Mouse (Mus musculus): ENCODE measurements around the gene Erlin1. TPM values are rescaled to one million over a fixed set of nuclear protein-coding genes. Genes with fewer than 3 reads are reported as not detected.

The Erlin1 gene
- polyA plus RNA-seq, 1 experiment from 2014 or later, result 13.9 TPM

- no peaks in the 10 kb centered on the region for H3K9me3 ChIP-seq (ENCODE audit: control insufficient read depth, low read length)
- ATAC-seq (ENCODE audit: insufficient number of reproducible peaks, insufficient read depth, low FRiP score, low read depth), result no peak
- H3K27ac ChIP-seq (replicated peaks in 1 of 2; ENCODE audit: control insufficient read depth in 1 of 2, insufficient read depth in 1 of 2, low read depth in 2 of 2, low read length in 2 of 2), result no peak overlapping the region
- no peak overlapping the region for H3K9ac ChIP-seq (ENCODE audit: low read length)
- peaks cover 5 to 11% of the 10 kb centered on the region in 2 experiments for H3K4me1 ChIP-seq (ENCODE audit: control insufficient read depth in 2 of 2, insufficient read depth in 2 of 2, low read length in 2 of 2)
- WGBS, result 85% methylated on average over 1 of the region's 1 CpGs
- H3K36me3 ChIP-seq (ENCODE audit: control insufficient read depth, insufficient read depth, low read length), result peaks cover 15% of the 10 kb centered on the region
- H3K4me2 ChIP-seq (ENCODE audit: low read length), result no peak overlapping the region
- H3K27me3 ChIP-seq (ENCODE audit: control insufficient read depth, insufficient read depth, low read length), result no peaks in the 10 kb centered on the region
- no peak overlapping the region for H3K4me3 ChIP-seq (ENCODE audit: control insufficient read depth in 1 of 2, insufficient read depth in 1 of 2, low read depth in 1 of 2, low read length in 2 of 2)
Observed at GRCm38 (mm10) chr19:44104393-44104792, 34.8 kb upstream of the Erlin1 start.

- Histone ChIP-seq H3K4me3 (ENCODE audit: control insufficient read depth in 1 of 2, insufficient read depth in 1 of 2, low read depth in 1 of 2, low read length in 2 of 2) (no peak overlapping the region), H3K9ac (ENCODE audit: low read length) (no peak overlapping the region)
- 75% methylated on average over 3 of the region's 3 CpGs for WGBS
Observed at GRCm38 (mm10) chr19:44103001-44103400, 33.4 kb upstream of the Erlin1 start.

DNA sequence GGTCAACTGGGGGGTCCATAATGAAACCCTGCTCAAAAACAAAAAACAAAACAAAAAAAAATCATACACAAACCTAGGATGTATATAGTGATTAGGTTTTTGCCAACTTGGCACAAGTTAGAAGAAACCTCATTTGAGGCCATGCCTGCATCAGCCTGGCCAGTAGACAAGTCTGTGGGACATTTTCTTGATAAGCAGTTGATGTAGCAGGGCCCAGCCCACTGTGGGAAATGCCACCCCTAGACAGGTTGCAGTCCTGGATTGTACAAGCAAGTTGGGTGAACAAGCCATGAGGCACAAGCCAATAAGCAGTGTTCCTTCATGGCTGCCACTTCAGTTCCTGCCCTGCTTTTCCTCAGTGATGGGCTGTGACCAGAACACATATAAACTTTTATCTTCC, 31.3 kb upstream of the Erlin1 start:
- no peaks in the 10 kb centered on the region for H3K4me1 ChIP-seq (ENCODE audit: control insufficient read depth in 2 of 2, insufficient read depth in 2 of 2, low read length in 2 of 2)
- peaks cover 45% of the 10 kb centered on the region for H3K36me3 ChIP-seq (ENCODE audit: control insufficient read depth, insufficient read depth, low read length)
- H3K27me3 ChIP-seq (ENCODE audit: control insufficient read depth, insufficient read depth, low read length), result no peaks in the 10 kb centered on the region
- no peak for ATAC-seq (ENCODE audit: insufficient number of reproducible peaks, insufficient read depth, low FRiP score, low read depth)
- no peak overlapping the region for H3K27ac ChIP-seq (replicated peaks in 1 of 2; ENCODE audit: control insufficient read depth in 1 of 2, insufficient read depth in 1 of 2, low read depth in 2 of 2, low read length in 2 of 2)
- no peak overlapping the region for H3K9ac ChIP-seq (ENCODE audit: low read length)
- H3K4me3 ChIP-seq (ENCODE audit: control insufficient read depth in 1 of 2, insufficient read depth in 1 of 2, low read depth in 1 of 2, low read length in 2 of 2), result no peak overlapping the region
- H3K9me3 ChIP-seq (ENCODE audit: control insufficient read depth, low read length), result no peaks in the 10 kb centered on the region
- no peak overlapping the region for H3K4me2 ChIP-seq (ENCODE audit: low read length)

More at GRCm38 (mm10) chr19:44103001-44103400, 33.4 kb upstream of the Erlin1 start:
- Histone ChIP-seq H3K27me3 (ENCODE audit: control insufficient read depth, insufficient read depth, low read length) (no peaks in the 10 kb centered on the region), H3K36me3 (ENCODE audit: control insufficient read depth, insufficient read depth, low read length) (peaks cover 25% of the 10 kb centered on the region), H3K4me1 (ENCODE audit: control insufficient read depth in 2 of 2, insufficient read depth in 2 of 2, low read length in 2 of 2) (peaks cover 4 to 10% of the 10 kb centered on the region in 2 experiments), H3K27ac (replicated peaks in 1 of 2; ENCODE audit: control insufficient read depth in 1 of 2, insufficient read depth in 1 of 2, low read depth in 2 of 2, low read length in 2 of 2) (no peak overlapping the region), H3K4me2 (ENCODE audit: low read length) (no peak overlapping the region), H3K9me3 (ENCODE audit: control insufficient read depth, low read length) (no peaks in the 10 kb centered on the region)
- no peak for ATAC-seq (ENCODE audit: insufficient number of reproducible peaks, insufficient read depth, low FRiP score, low read depth)

DNA sequence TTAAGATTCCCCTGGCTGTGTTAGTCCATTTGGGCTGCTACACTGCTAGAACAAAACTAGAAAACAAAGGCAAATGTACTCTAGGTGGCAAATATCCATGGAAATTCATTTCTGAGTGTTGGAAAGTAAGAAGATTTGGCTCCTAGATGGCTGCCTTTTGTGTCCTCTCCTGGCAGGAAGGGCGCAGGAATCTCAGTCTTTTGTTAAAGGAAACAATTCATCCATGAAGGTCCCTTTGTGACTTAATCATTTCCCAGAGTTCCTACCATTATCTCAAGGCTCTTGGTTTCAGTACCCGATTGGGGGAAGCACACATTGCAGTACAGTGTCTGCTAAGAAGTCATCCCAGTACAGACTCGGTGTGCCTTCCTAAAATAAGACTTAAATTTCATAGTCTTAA, 16.7 kb upstream of the Erlin1 start:
- Histone ChIP-seq H3K4me2 (ENCODE audit: low read length) (no peak overlapping the region), H3K36me3 (ENCODE audit: control insufficient read depth, insufficient read depth, low read length) (peaks cover 77% of the 10 kb centered on the region), H3K27me3 (ENCODE audit: control insufficient read depth, insufficient read depth, low read length) (no peaks in the 10 kb centered on the region), H3K9ac (ENCODE audit: low read length) (no peak overlapping the region), H3K9me3 (ENCODE audit: control insufficient read depth, low read length) (no peaks in the 10 kb centered on the region), H3K27ac (replicated peaks in 1 of 2; ENCODE audit: control insufficient read depth in 1 of 2, insufficient read depth in 1 of 2, low read depth in 2 of 2, low read length in 2 of 2) (no peak overlapping the region), H3K4me3 (ENCODE audit: control insufficient read depth in 1 of 2, insufficient read depth in 1 of 2, low read depth in 1 of 2, low read length in 2 of 2) (no peak overlapping the region), H3K4me1 (ENCODE audit: control insufficient read depth in 2 of 2, insufficient read depth in 2 of 2, low read length in 2 of 2) (no peaks in the 10 kb centered on the region)
- WGBS, result 85% methylated on average over 3 of the region's 3 CpGs
- no peak for ATAC-seq (ENCODE audit: insufficient number of reproducible peaks, insufficient read depth, low FRiP score, low read depth)

DNA sequence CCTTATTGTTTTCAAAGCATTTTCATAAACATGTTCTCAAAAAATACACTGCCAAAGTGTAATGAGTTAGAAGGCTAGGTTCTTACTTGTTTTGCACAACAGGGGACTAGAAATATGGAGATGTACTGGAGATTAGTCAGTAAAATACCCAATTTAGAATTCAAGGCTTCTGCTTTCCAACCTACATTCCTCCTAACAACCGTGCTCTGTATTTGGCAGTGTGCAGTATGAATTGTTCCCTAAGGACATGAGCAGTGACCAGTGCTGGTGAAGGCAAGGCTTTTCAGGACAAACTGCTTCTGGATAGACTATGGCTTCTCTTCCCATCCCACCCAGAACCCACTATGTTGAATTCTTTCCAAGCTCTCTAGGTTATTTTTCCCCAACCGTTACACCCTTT, 11.3 kb upstream of the Erlin1 start:
- no peaks in the 10 kb centered on the region for H3K4me1 ChIP-seq (ENCODE audit: control insufficient read depth in 2 of 2, insufficient read depth in 2 of 2, low read length in 2 of 2)
- H3K36me3 ChIP-seq (ENCODE audit: control insufficient read depth, insufficient read depth, low read length), result peaks cover 83% of the 10 kb centered on the region
- no peaks in the 10 kb centered on the region for H3K27me3 ChIP-seq (ENCODE audit: control insufficient read depth, insufficient read depth, low read length)
- no peak overlapping the region for H3K9ac ChIP-seq (ENCODE audit: low read length)
- H3K9me3 ChIP-seq (ENCODE audit: control insufficient read depth, low read length), result no peaks in the 10 kb centered on the region
- no peak for ATAC-seq (ENCODE audit: insufficient number of reproducible peaks, insufficient read depth, low FRiP score, low read depth)
- H3K4me3 ChIP-seq (ENCODE audit: control insufficient read depth in 1 of 2, insufficient read depth in 1 of 2, low read depth in 1 of 2, low read length in 2 of 2), result no peak overlapping the region
- 93% methylated on average over 2 of the region's 2 CpGs for WGBS
- H3K4me2 ChIP-seq (ENCODE audit: low read length), result no peak overlapping the region
- H3K27ac ChIP-seq (replicated peaks in 1 of 2; ENCODE audit: control insufficient read depth in 1 of 2, insufficient read depth in 1 of 2, low read depth in 2 of 2, low read length in 2 of 2), result no peak overlapping the region

GRCm38 (mm10) chr19:44080023-44080422, 10.4 kb upstream of the Erlin1 start:
- Histone ChIP-seq H3K9me3 (ENCODE audit: control insufficient read depth, low read length) (no peaks in the 10 kb centered on the region), H3K4me3 (ENCODE audit: control insufficient read depth in 1 of 2, insufficient read depth in 1 of 2, low read depth in 1 of 2, low read length in 2 of 2) (no peak overlapping the region), H3K27ac (replicated peaks in 1 of 2; ENCODE audit: control insufficient read depth in 1 of 2, insufficient read depth in 1 of 2, low read depth in 2 of 2, low read length in 2 of 2) (no peak overlapping the region), H3K4me2 (ENCODE audit: low read length) (no peak overlapping the region), H3K27me3 (ENCODE audit: control insufficient read depth, insufficient read depth, low read length) (no peaks in the 10 kb centered on the region), H3K9ac (ENCODE audit: low read length) (no peak overlapping the region), H3K4me1 (ENCODE audit: control insufficient read depth in 2 of 2, insufficient read depth in 2 of 2, low read length in 2 of 2) (no peaks in the 10 kb centered on the region), H3K36me3 (ENCODE audit: control insufficient read depth, insufficient read depth, low read length) (peaks cover 89% of the 10 kb centered on the region)
- 82% methylated on average over 2 of the region's 2 CpGs for WGBS
- no peak for ATAC-seq (ENCODE audit: insufficient number of reproducible peaks, insufficient read depth, low FRiP score, low read depth)

DNA sequence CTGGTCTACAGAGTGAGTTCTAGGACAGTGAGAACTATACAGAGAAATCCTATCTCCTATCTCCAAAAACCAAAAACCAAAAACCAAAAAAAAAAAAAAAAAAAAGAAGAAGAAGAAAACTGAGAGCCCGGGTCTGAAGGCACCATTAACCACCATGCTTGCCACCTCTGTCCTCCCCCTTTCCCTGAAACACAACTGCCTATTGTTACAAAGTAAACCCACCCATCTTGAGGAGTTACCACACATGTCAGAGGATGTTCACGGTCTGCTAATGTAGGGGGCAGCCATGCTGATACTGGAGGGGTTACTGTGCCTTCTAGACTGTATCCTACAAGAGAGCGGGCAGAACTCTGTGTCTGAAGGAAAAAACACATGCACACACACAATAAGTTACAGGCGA, 7.4 kb upstream of the Erlin1 start:
- Histone ChIP-seq H3K4me2 (ENCODE audit: low read length) (no peak overlapping the region), H3K4me3 (ENCODE audit: control insufficient read depth in 1 of 2, insufficient read depth in 1 of 2, low read depth in 1 of 2, low read length in 2 of 2) (no peak overlapping the region), H3K27me3 (ENCODE audit: control insufficient read depth, insufficient read depth, low read length) (no peaks in the 10 kb centered on the region), H3K36me3 (ENCODE audit: control insufficient read depth, insufficient read depth, low read length) (peaks cover 83% of the 10 kb centered on the region), H3K27ac (replicated peaks in 1 of 2; ENCODE audit: control insufficient read depth in 1 of 2, insufficient read depth in 1 of 2, low read depth in 2 of 2, low read length in 2 of 2) (no peak overlapping the region), H3K9me3 (ENCODE audit: control insufficient read depth, low read length) (no peaks in the 10 kb centered on the region), H3K9ac (ENCODE audit: low read length) (no peak overlapping the region), H3K4me1 (ENCODE audit: control insufficient read depth in 2 of 2, insufficient read depth in 2 of 2, low read length in 2 of 2) (no peaks in the 10 kb centered on the region)
- WGBS, result 86% methylated on average over 4 of the region's 4 CpGs
- ATAC-seq (ENCODE audit: insufficient number of reproducible peaks, insufficient read depth, low FRiP score, low read depth), result no peak

- ATAC-seq (ENCODE audit: insufficient number of reproducible peaks, insufficient read depth, low FRiP score, low read depth), result no peak
- Histone ChIP-seq H3K4me3 (ENCODE audit: control insufficient read depth in 1 of 2, insufficient read depth in 1 of 2, low read depth in 1 of 2, low read length in 2 of 2) (no peak overlapping the region), H3K27ac (replicated peaks in 1 of 2; ENCODE audit: control insufficient read depth in 1 of 2, insufficient read depth in 1 of 2, low read depth in 2 of 2, low read length in 2 of 2) (no peak overlapping the region), H3K4me2 (ENCODE audit: low read length) (no peak overlapping the region), H3K9ac (ENCODE audit: low read length) (no peak overlapping the region), H3K4me1 (ENCODE audit: control insufficient read depth in 2 of 2, insufficient read depth in 2 of 2, low read length in 2 of 2) (no peaks in the 10 kb centered on the region), H3K36me3 (ENCODE audit: control insufficient read depth, insufficient read depth, low read length) (peaks cover 82% of the 10 kb centered on the region), H3K27me3 (ENCODE audit: control insufficient read depth, insufficient read depth, low read length) (no peaks in the 10 kb centered on the region), H3K9me3 (ENCODE audit: control insufficient read depth, low read length) (no peaks in the 10 kb centered on the region)
- WGBS, result 89% methylated on average over 9 of the region's 9 CpGs
Observed at GRCm38 (mm10) chr19:44076457-44076856, 6.9 kb upstream of the Erlin1 start.
